Mouse (Mus musculus) hindbrain, embryonic 14.5 days (tissue): ENCODE data around the gene Pirt. TPM values are rescaled to one million over a fixed set of nuclear protein-coding genes. Genes with fewer than 3 reads are reported as not detected.

Experiments used
- ATAC-seq: fragments of 200-750 bp; cut with Nextera tagmentation; 2 replicates; pipeline ENCODE4 v1.8.0; 2017; ENCODE audit warnings: moderate number of reproducible peaks, mild to moderate bottlenecking, moderate TSS enrichment, moderate library complexity; ENCODE audit not compliant: low FRiP score
- DNase-seq: peaks from one replicate; pipeline ENCODE4 v3.0.0-alpha.2; 2015; ENCODE audit warnings: low spot score
- H3K27ac ChIP-seq: fragments of 300-500 bp; sonication (generic); 2 replicates; pipeline ENCODE4 v1.5.1; 2014; ENCODE audit warnings: mild to moderate bottlenecking, moderate library complexity
- H3K27me3 ChIP-seq: fragments of 300-500 bp; sonication (generic); 2 replicates; pipeline ENCODE4 v1.6.1; 2014; ENCODE audit warnings: mild to moderate bottlenecking, low read length, mixed read lengths; ENCODE audit not compliant: control insufficient read depth, insufficient read depth
- H3K36me3 ChIP-seq: fragments of 300-500 bp; sonication (generic); replicated peaks from 2 replicates; pipeline ENCODE4 v1.6.1; 2014; ENCODE audit not compliant: control insufficient read depth, insufficient read depth
- H3K4me1 ChIP-seq: fragments of 300-500 bp; sonication (generic); replicated peaks from 2 replicates; pipeline ENCODE4 v1.6.1; 2014; ENCODE audit warnings: antibody characterized with exemption, low read length, mixed read lengths; ENCODE audit not compliant: control insufficient read depth, insufficient read depth
- H3K4me2 ChIP-seq: fragments of 300-500 bp; sonication (generic); replicated peaks from 2 replicates; pipeline ENCODE4 v1.6.1; 2014; ENCODE audit warnings: mild to moderate bottlenecking, moderate library complexity
- H3K4me3 ChIP-seq: fragments of 300-500 bp; sonication (generic); replicated peaks from 2 replicates; pipeline ENCODE4 v1.5.1; 2014; ENCODE audit warnings: mild to moderate bottlenecking, low read length
- H3K9ac ChIP-seq: fragments of 300-500 bp; sonication (generic); 2 replicates; pipeline ENCODE4 v1.6.1; 2014
- H3K9me3 ChIP-seq: fragments of 300-500 bp; sonication (generic); 2 replicates; pipeline ENCODE4 v1.6.1; 2016; ENCODE audit warnings: low read length; ENCODE audit not compliant: control insufficient read depth
- WGBS: fragments of 180-500 bp; shearing (Covaris S2); extraction: QIAGEN DNeasy Blood & Tissue Kit; methylation state at CpG from one replicate; pipeline ENCODE4 v1.1.7; 2014; 5-methylcytosine and 5-hydroxymethylcytosine counted together
- polyA plus RNA-seq: library from polyadenylated mRNA; unstranded; fragments of >200 nt; fragmentation: Nextera tagmentation; extraction: Ambion mirVana; gene quantifications from 2 replicates; pipeline ENCODE4 v1.2.1, GENCODE M21; 2014

Gene Pirt
- polyA plus RNA-seq, 1 experiment from 2014 or later = 1.2 TPM

GRCm38 (mm10) chr11:66905617-66906384 is 6.0 kb upstream of the Pirt start:
- no peaks in the 10 kb centered on the region for H3K9me3 ChIP-seq
- DNase-seq = peak; percentile 95
- H3K36me3 ChIP-seq = no peaks in the 10 kb centered on the region
- H3K27ac ChIP-seq = no peak overlapping the region
- no peak overlapping the region for H3K4me3 ChIP-seq
- ATAC-seq = peak; percentile 79; the same call in 1 of the 2 replicates
- H3K4me1 ChIP-seq = no peaks in the 10 kb centered on the region
- peak overlapping the region; percentile 40 for H3K4me2 ChIP-seq
- 11% methylated on average over 21 of the region's 21 CpGs for WGBS
- H3K27me3 ChIP-seq = no peaks in the 10 kb centered on the region
- H3K9ac ChIP-seq = peak overlapping the region; percentile 31; the same call in 1 of the 2 replicates

- no peak for ATAC-seq
- WGBS = 62% methylated on average over 17 of the region's 17 CpGs
- no peak for DNase-seq
- Histone ChIP-seq H3K9ac (no peak overlapping the region), H3K27me3 (no peaks in the 10 kb centered on the region), H3K9me3 (no peaks in the 10 kb centered on the region), H3K4me1 (no peaks in the 10 kb centered on the region), H3K4me2 (no peak overlapping the region), H3K27ac (no peak overlapping the region), H3K4me3 (no peak overlapping the region), H3K36me3 (no peaks in the 10 kb centered on the region)
Measured at GRCm38 (mm10) chr11:66912531-66913458, 1.0 kb downstream of the Pirt start.

- WGBS = 21% methylated on average over 3 of the region's 3 CpGs
- Histone ChIP-seq H3K4me1 (no peaks in the 10 kb centered on the region), H3K27me3 (no peaks in the 10 kb centered on the region), H3K9me3 (no peaks in the 10 kb centered on the region), H3K36me3 (no peaks in the 10 kb centered on the region), H3K27ac (no peak overlapping the region), H3K4me3 (no peak overlapping the region), H3K9ac (no peak overlapping the region), H3K4me2 (no peak overlapping the region)
- no peak for DNase-seq
- no peak for ATAC-seq
Measured at GRCm38 (mm10) chr11:66914249-66914648, 2.5 kb downstream of the Pirt start.

DNA sequence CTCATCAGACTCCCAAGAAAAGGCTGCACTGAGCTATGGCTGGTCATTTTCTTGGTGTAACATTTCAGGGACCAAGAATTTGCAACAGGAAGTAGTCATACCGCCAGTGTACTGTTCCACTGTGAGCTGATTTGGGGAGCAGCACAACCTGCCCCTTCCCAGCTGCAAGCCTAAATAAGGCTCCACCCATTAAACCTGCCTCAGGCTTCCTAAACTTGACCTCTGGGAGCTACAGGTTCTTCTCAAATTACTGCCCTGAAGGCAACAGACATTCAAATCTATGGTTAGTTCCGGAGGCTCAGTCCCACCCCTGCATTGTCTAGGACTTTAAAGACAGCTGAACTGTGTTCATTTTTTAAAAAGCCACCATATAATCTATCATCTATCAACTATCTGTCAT is 8.2 kb downstream of the Pirt start:
- no peaks in the 10 kb centered on the region for H3K36me3 ChIP-seq
- no peak for DNase-seq
- no peak overlapping the region for H3K27ac ChIP-seq
- H3K4me1 ChIP-seq = no peaks in the 10 kb centered on the region
- no peak overlapping the region for H3K4me2 ChIP-seq
- no peaks in the 10 kb centered on the region for H3K9me3 ChIP-seq
- WGBS = 82% methylated on average over 2 of the region's 2 CpGs
- no peaks in the 10 kb centered on the region for H3K27me3 ChIP-seq
- H3K9ac ChIP-seq = no peak overlapping the region
- no peak for ATAC-seq
- no peak overlapping the region for H3K4me3 ChIP-seq

GRCm38 (mm10) chr11:66924095-66924823 is 12.5 kb downstream of the Pirt start:
- Histone ChIP-seq H3K9me3 (no peaks in the 10 kb centered on the region), H3K4me3 (no peak overlapping the region), H3K36me3 (no peaks in the 10 kb centered on the region), H3K9ac (no peak overlapping the region), H3K4me2 (no peak overlapping the region), H3K27me3 (no peaks in the 10 kb centered on the region), H3K27ac (no peak overlapping the region), H3K4me1 (no peaks in the 10 kb centered on the region)
- 85% methylated on average over 11 of the region's 11 CpGs for WGBS
- DNase-seq (no peak), ATAC-seq (no peak)

- H3K27me3 ChIP-seq = no peaks in the 10 kb centered on the region
- H3K27ac ChIP-seq = no peak overlapping the region
- no peaks in the 10 kb centered on the region for H3K36me3 ChIP-seq
- H3K4me2 ChIP-seq = no peak overlapping the region
- WGBS = 38% methylated on average over 3 of the region's 3 CpGs
- no peak overlapping the region for H3K9ac ChIP-seq
- H3K4me1 ChIP-seq = no peaks in the 10 kb centered on the region
- no peak overlapping the region for H3K4me3 ChIP-seq
- H3K9me3 ChIP-seq = no peaks in the 10 kb centered on the region
- ATAC-seq = no peak
- DNase-seq = no peak
Measured at GRCm38 (mm10) chr11:66928311-66928710, 16.5 kb downstream of the Pirt start.

- WGBS = 63% methylated on average over 9 of the region's 9 CpGs
- no peak overlapping the region for H3K4me2 ChIP-seq
- ATAC-seq = no peak
Measured at GRCm38 (mm10) chr11:66932827-66933599, 21.2 kb downstream of the Pirt start.

GRCm38 (mm10) chr11:66934428-66935173 is 22.8 kb downstream of the Pirt start:
- no peak overlapping the region for H3K4me3 ChIP-seq
- ATAC-seq = no peak
- no peak overlapping the region for H3K27ac ChIP-seq
- no peak overlapping the region for H3K9ac ChIP-seq
- H3K36me3 ChIP-seq = no peaks in the 10 kb centered on the region
- H3K9me3 ChIP-seq = no peaks in the 10 kb centered on the region
- no peaks in the 10 kb centered on the region for H3K4me1 ChIP-seq
- 87% methylated on average over 7 of the region's 7 CpGs for WGBS
- DNase-seq = no peak
- H3K27me3 ChIP-seq = no peaks in the 10 kb centered on the region
- H3K4me2 ChIP-seq = no peak overlapping the region

More at GRCm38 (mm10) chr11:66932827-66933599, 21.2 kb downstream of the Pirt start:
- H3K9me3 ChIP-seq = no peaks in the 10 kb centered on the region
- H3K4me1 ChIP-seq = no peaks in the 10 kb centered on the region
- no peak overlapping the region for H3K9ac ChIP-seq
- no peak overlapping the region for H3K4me3 ChIP-seq
- no peak overlapping the region for H3K27ac ChIP-seq
- H3K36me3 ChIP-seq = no peaks in the 10 kb centered on the region
- H3K27me3 ChIP-seq = no peaks in the 10 kb centered on the region
- DNase-seq = no peak
